Mouse (Mus musculus) limb, embryonic 13.5 days (tissue): ENCODE results near the gene B3galt1. TPM values are rescaled to one million over a fixed set of nuclear protein-coding genes. Genes with fewer than 3 reads are reported as not detected.

ENCODE experiments used
- ATAC-seq: fragments of 200-750 bp; cut with Nextera tagmentation; 2 replicates; pipeline ENCODE4 v1.8.0; 2017; ENCODE audit warnings: low read depth, moderate number of reproducible peaks, moderate TSS enrichment; ENCODE audit not compliant: low FRiP score
- H3K27ac ChIP-seq: fragments of 300-500 bp; sonication (generic); 2 replicates; pipeline ENCODE4 v1.5.1; 2015; ENCODE audit warnings: inconsistent platforms, mild to moderate bottlenecking, moderate library complexity
- H3K27me3 ChIP-seq: fragments of 300-500 bp; sonication (generic); 2 replicates; pipeline ENCODE4 v1.6.1; 2015; ENCODE audit warnings: mild to moderate bottlenecking, inconsistent platforms
- H3K36me3 ChIP-seq: fragments of 300-500 bp; sonication (generic); 2 replicates; pipeline ENCODE4 v1.6.1; 2015; ENCODE audit warnings: inconsistent platforms, mild to moderate bottlenecking, moderate library complexity
- H3K4me1 ChIP-seq: fragments of 300-500 bp; sonication (generic); 2 replicates; pipeline ENCODE4 v1.6.1; 2015; ENCODE audit warnings: inconsistent platforms
- H3K4me2 ChIP-seq: fragments of 300-500 bp; sonication (generic); replicated peaks from 2 replicates; pipeline ENCODE4 v1.6.1; 2015; ENCODE audit warnings: inconsistent platforms, mild to moderate bottlenecking, moderate library complexity
- H3K4me3 ChIP-seq: fragments of 300-500 bp; sonication (generic); 2 replicates; pipeline ENCODE4 v1.5.1; 2015; ENCODE audit warnings: moderate library complexity, mild to moderate bottlenecking, inconsistent platforms
- H3K9ac ChIP-seq: fragments of 300-500 bp; sonication (generic); 2 replicates; pipeline ENCODE4 v1.6.1; 2015; ENCODE audit warnings: mild to moderate bottlenecking, inconsistent platforms
- H3K9me3 ChIP-seq: fragments of 300-500 bp; sonication (generic); 2 replicates; pipeline ENCODE4 v1.6.1; 2016; ENCODE audit warnings: inconsistent platforms
- WGBS: fragments of 180-500 bp; shearing (Covaris S2); methylation state at CpG from one replicate; pipeline ENCODE4 v1.1.7; 2015; 5-methylcytosine and 5-hydroxymethylcytosine counted together
- polyA plus RNA-seq: library from polyadenylated mRNA; unstranded; fragments of >200 nt; fragmentation: Nextera tagmentation; extraction: Ambion mirVana; gene quantifications from 2 replicates; pipeline ENCODE4 v1.2.1, GENCODE M21; 2015

The B3galt1 gene
- polyA plus RNA-seq, 1 experiment from 2014 or later: 11.1 TPM

GRCm38 (mm10) chr2:68020251-68020680, 454.6 kb downstream of the B3galt1 start:
- Histone ChIP-seq H3K27me3 (no peaks in the 10 kb centered on the region), H3K4me3 (no peak overlapping the region), H3K36me3 (no peaks in the 10 kb centered on the region), H3K9me3 (no peaks in the 10 kb centered on the region), H3K4me1 (no peaks in the 10 kb centered on the region), H3K9ac (no peak overlapping the region), H3K4me2 (no peak overlapping the region), H3K27ac (no peak overlapping the region)
- WGBS: 88% methylated on average over 5 of the region's 5 CpGs
- ATAC-seq: no peak

GRCm38 (mm10) chr2:68021541-68022152, 456.0 kb downstream of the B3galt1 start:
- H3K36me3 ChIP-seq: no peaks in the 10 kb centered on the region
- H3K27me3 ChIP-seq: no peaks in the 10 kb centered on the region
- WGBS: 83% methylated on average over 6 of the region's 6 CpGs
- H3K4me1 ChIP-seq: no peaks in the 10 kb centered on the region
- no peak overlapping the region for H3K4me2 ChIP-seq
- no peak overlapping the region for H3K27ac ChIP-seq
- no peak overlapping the region for H3K4me3 ChIP-seq
- ATAC-seq: no peak
- no peaks in the 10 kb centered on the region for H3K9me3 ChIP-seq
- H3K9ac ChIP-seq: no peak overlapping the region

- WGBS: 94% methylated on average over 2 of the region's 2 CpGs
- no peak overlapping the region for H3K4me2 ChIP-seq
- H3K4me1 ChIP-seq: no peaks in the 10 kb centered on the region
- no peaks in the 10 kb centered on the region for H3K27me3 ChIP-seq
- H3K36me3 ChIP-seq: no peaks in the 10 kb centered on the region
- no peak overlapping the region for H3K27ac ChIP-seq
- H3K9me3 ChIP-seq: no peaks in the 10 kb centered on the region
- no peak overlapping the region for H3K4me3 ChIP-seq
- no peak for ATAC-seq
- H3K9ac ChIP-seq: no peak overlapping the region
Observed at GRCm38 (mm10) chr2:68028811-68029210, 463.1 kb downstream of the B3galt1 start.

GRCm38 (mm10) chr2:68034711-68035110, 469.0 kb downstream of the B3galt1 start:
- Histone ChIP-seq H3K27me3 (no peaks in the 10 kb centered on the region), H3K9ac (no peak overlapping the region), H3K9me3 (no peaks in the 10 kb centered on the region), H3K4me3 (no peak overlapping the region), H3K27ac (no peak overlapping the region), H3K36me3 (no peaks in the 10 kb centered on the region), H3K4me1 (no peaks in the 10 kb centered on the region), H3K4me2 (no peak overlapping the region)
- WGBS: 74% methylated on average over 3 of the region's 3 CpGs
- no peak for ATAC-seq

GRCm38 (mm10) chr2:68040752-68041151, 475.1 kb downstream of the B3galt1 start:
- Histone ChIP-seq H3K27ac (no peak overlapping the region), H3K36me3 (no peaks in the 10 kb centered on the region), H3K27me3 (no peaks in the 10 kb centered on the region), H3K4me1 (no peaks in the 10 kb centered on the region), H3K9ac (no peak overlapping the region), H3K4me2 (no peak overlapping the region), H3K4me3 (no peak overlapping the region), H3K9me3 (no peaks in the 10 kb centered on the region)
- 81% methylated on average over 5 of the region's 5 CpGs for WGBS
- ATAC-seq: no peak

- 81% methylated on average over 6 of the region's 6 CpGs for WGBS
Observed at GRCm38 (mm10) chr2:68052481-68052880, 486.8 kb downstream of the B3galt1 start.

GRCm38 (mm10) chr2:68053243-68053642, 487.6 kb downstream of the B3galt1 start:
- Histone ChIP-seq H3K9me3 (no peaks in the 10 kb centered on the region), H3K4me2 (no peak overlapping the region), H3K9ac (no peak overlapping the region), H3K36me3 (no peaks in the 10 kb centered on the region), H3K27me3 (no peaks in the 10 kb centered on the region), H3K4me1 (no peaks in the 10 kb centered on the region), H3K27ac (no peak overlapping the region), H3K4me3 (no peak overlapping the region)
- WGBS: 66% methylated on average over 3 of the region's 3 CpGs
- ATAC-seq: no peak

More at GRCm38 (mm10) chr2:68052481-68052880, 486.8 kb downstream of the B3galt1 start:
- Histone ChIP-seq H3K4me1 (no peaks in the 10 kb centered on the region), H3K36me3 (no peaks in the 10 kb centered on the region), H3K27me3 (no peaks in the 10 kb centered on the region), H3K9ac (no peak overlapping the region), H3K27ac (no peak overlapping the region), H3K9me3 (no peaks in the 10 kb centered on the region), H3K4me3 (no peak overlapping the region), H3K4me2 (no peak overlapping the region)
- no peak for ATAC-seq

GRCm38 (mm10) chr2:68061341-68061740, 495.7 kb downstream of the B3galt1 start:
- no peak for ATAC-seq
- H3K27ac ChIP-seq: no peak overlapping the region
- no peaks in the 10 kb centered on the region for H3K36me3 ChIP-seq
- H3K9ac ChIP-seq: no peak overlapping the region
- no peaks in the 10 kb centered on the region for H3K27me3 ChIP-seq
- H3K4me3 ChIP-seq: no peak overlapping the region
- no peaks in the 10 kb centered on the region for H3K9me3 ChIP-seq
- H3K4me1 ChIP-seq: peaks cover 4% of the 10 kb centered on the region; the same call in 1 of the 2 replicates
- H3K4me2 ChIP-seq: no peak overlapping the region
- WGBS: 52% methylated on average over 4 of the region's 4 CpGs

- H3K4me3 ChIP-seq: no peak overlapping the region
Observed at GRCm38 (mm10) chr2:68079426-68080360, 514.0 kb downstream of the B3galt1 start.

GRCm38 (mm10) chr2:68080872-68081280, 515.2 kb downstream of the B3galt1 start:
- Histone ChIP-seq H3K4me1 (no peaks in the 10 kb centered on the region), H3K4me2 (no peak overlapping the region), H3K9ac (no peak overlapping the region), H3K36me3 (no peaks in the 10 kb centered on the region), H3K27ac (no peak overlapping the region), H3K27me3 (no peaks in the 10 kb centered on the region), H3K4me3 (no peak overlapping the region), H3K9me3 (no peaks in the 10 kb centered on the region)
- no peak for ATAC-seq

More at GRCm38 (mm10) chr2:68079426-68080360, 514.0 kb downstream of the B3galt1 start:
- Histone ChIP-seq H3K4me1 (no peaks in the 10 kb centered on the region), H3K27me3 (no peaks in the 10 kb centered on the region), H3K36me3 (no peaks in the 10 kb centered on the region), H3K27ac (no peak overlapping the region), H3K9me3 (no peaks in the 10 kb centered on the region), H3K4me2 (no peak overlapping the region), H3K9ac (no peak overlapping the region)
- 81% methylated on average over 5 of the region's 5 CpGs for WGBS
- ATAC-seq: no peak

- Histone ChIP-seq H3K9ac (no peak overlapping the region), H3K4me2 (no peak overlapping the region), H3K27ac (no peak overlapping the region), H3K4me3 (no peak overlapping the region), H3K27me3 (no peaks in the 10 kb centered on the region), H3K36me3 (no peaks in the 10 kb centered on the region), H3K4me1 (no peaks in the 10 kb centered on the region), H3K9me3 (no peaks in the 10 kb centered on the region)
- peak; percentile 68; the same call in 1 of the 2 replicates for ATAC-seq
- 31% methylated on average over 1 of the region's 1 CpGs for WGBS
Observed at GRCm38 (mm10) chr2:68084483-68084882, 518.8 kb downstream of the B3galt1 start.

- H3K9me3 ChIP-seq: no peaks in the 10 kb centered on the region
- ATAC-seq: no peak
- H3K27ac ChIP-seq: no peak overlapping the region
- H3K4me1 ChIP-seq: no peaks in the 10 kb centered on the region
- H3K9ac ChIP-seq: no peak overlapping the region
- H3K36me3 ChIP-seq: no peaks in the 10 kb centered on the region
- no peak overlapping the region for H3K4me3 ChIP-seq
- 52% methylated on average over 4 of the region's 4 CpGs for WGBS
- no peak overlapping the region for H3K4me2 ChIP-seq
- H3K27me3 ChIP-seq: no peaks in the 10 kb centered on the region
Observed at GRCm38 (mm10) chr2:68086101-68086500, 520.4 kb downstream of the B3galt1 start.
